Mouse (Mus musculus) kidney, adult 18-20 months (tissue): ENCODE data around the gene Slpi.

Experiments used
- DNase-seq: peaks from one replicate; pipeline ENCODE4 v3.0.0; 2021

Gene Slpi

GRCm38 (mm10) chr2:164419489-164419888 is 30.6 kb upstream of the Slpi start:
- no peak for DNase-seq

- peak; percentile 60 for DNase-seq
Observed at GRCm38 (mm10) chr2:164418308-164418875, 29.5 kb upstream of the Slpi start.

GRCm38 (mm10) chr2:164417198-164417597 is 28.3 kb upstream of the Slpi start:
- no peak for DNase-seq

GRCm38 (mm10) chr2:164414581-164414980 is 25.7 kb upstream of the Slpi start:
- DNase-seq: no peak

DNA sequence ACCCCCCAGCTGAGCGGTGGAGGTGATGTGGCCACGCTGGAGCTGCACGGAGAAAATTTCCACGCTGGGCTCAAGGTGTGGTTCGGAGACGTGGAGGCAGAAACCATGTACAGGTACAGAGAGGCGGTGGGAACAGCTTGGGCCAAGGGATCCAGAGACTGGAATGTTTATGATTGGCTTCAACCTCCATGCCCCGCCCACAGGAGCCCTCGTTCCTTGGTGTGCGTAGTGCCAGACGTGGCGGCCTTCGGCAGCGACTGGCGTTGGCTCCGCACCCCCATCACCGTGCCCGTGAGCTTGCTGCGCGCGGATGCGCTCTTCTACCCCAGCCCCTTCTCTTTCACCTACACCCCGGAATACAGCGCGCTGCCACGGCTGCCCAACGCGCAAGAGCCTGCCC is 25.3 kb upstream of the Slpi start:
- DNase-seq: no peak

GRCm38 (mm10) chr2:164407708-164408107 is 18.8 kb upstream of the Slpi start:
- peak; percentile 76 for DNase-seq

DNA sequence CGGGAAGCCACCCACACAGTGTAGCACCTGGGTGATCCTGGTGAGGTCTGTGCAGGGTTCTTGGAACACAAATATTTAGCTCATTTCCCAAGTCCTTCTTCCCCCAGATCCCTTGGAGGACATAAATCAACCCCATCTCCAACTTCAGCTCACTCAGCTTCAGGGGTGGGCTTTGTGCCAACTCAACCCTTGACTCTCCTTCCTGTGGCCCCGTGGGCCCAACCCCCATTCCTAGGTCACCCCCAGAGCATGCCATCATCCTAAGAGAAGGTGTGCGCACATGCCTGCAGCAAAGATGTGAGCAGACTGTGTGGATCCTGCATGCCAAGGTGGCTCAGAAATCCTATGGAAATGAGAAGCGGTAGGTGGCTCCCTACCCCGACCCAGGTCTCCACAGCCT is 16.6 kb upstream of the Slpi start:
- DNase-seq: no peak

DNA sequence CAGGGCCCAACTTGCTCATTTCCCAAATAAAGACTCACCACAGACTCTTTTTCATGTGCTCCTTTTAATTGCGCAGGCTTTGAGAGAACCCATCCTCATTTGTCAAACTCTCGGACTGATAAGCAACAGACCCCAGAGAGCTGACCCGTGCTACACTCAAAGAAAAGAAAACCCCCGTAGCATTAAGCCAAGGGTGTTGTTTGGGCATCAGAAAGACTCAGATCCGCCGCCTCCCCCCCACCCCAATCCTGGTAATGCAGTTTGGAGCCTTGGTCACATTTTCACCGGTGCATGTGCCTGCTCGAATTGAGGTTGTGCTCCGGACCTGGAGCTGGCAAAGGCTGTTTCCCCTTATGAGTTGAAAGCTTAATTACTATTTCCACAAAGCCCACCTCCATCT is 16.2 kb upstream of the Slpi start, which contains the start of gene Matn4:
TSS of gene Matn4 (minus strand) at position 101 of the 400 bp plus-strand sequence.
- DNase-seq: no peak

- DNase-seq: peak; percentile 68
Observed at GRCm38 (mm10) chr2:164404082-164404990, 15.4 kb upstream of the Slpi start.

- DNase-seq: no peak
Observed at GRCm38 (mm10) chr2:164403396-164404081, 14.6 kb upstream of the Slpi start.

DNA sequence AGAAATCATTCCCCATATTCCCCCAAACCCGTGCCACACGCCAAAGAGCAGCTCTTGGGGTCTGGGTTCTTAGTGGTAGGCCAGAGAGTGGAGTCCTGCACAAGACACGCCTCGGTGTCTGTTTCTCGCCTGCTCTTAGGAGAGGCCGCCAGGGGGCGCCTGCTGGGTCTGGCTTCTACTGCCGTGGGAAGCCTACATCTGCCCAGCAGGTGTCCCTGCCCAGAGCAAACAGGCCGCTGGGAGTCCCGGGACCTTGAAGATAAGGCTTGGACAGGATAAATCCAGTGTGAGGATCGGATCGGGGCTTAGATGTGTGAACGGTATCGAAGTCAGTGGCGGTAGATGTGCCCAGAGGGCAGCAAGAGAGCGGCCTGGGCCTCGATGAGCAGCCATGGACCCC is 14.0 kb upstream of the Slpi start, which contains the start of gene Rbpjl:
TSS of gene Rbpjl (plus strand) at position 236 of the 400 bp plus-strand sequence.
- peak; percentile 83 for DNase-seq

DNA sequence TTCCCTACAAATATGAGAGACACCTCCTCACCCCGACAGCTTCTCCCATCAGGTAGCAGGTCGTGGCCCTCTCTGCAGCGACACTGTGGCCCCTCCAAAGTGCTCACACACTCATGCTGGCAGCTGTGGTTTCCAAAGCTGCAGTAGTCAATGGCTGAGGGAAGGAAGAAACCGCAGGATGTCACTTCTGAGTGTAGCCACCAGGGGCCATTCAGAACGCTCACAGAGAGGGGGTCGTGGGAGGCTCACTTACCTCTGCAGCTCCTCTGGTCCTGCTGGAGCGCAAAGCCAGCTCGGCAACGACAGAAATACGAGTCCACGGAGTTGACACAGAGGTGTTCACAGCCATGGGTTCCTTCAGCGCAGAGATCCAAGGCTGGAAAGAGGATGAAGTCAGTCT is 8.0 kb upstream of the Slpi start:
- DNase-seq: no peak

GRCm38 (mm10) chr2:164396076-164396475 is 7.2 kb upstream of the Slpi start:
- DNase-seq: no peak

DNA sequence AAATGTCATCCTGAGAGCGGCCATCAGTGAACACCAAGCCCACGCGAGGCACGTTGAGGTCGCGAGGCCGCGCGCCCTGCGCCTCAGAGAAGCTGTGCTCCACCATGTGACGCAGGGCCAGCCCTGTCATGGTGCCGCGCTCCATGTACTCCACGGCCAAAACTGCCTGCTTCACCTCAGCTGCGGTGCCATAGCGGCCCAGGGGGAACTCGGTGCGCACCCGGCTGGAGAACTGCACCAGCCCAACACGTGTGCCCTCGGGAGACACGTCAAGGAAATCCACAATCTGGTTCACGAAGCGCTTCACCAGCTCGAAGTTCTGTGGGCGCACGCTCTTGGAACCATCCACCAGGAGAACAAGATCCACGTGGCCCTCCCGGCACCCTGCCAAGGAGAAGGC is 4.2 kb upstream of the Slpi start:
- no peak for DNase-seq

GRCm38 (mm10) chr2:164389499-164389898 is 604 bp upstream of the Slpi start:
- DNase-seq: peak; percentile 85

GRCm38 (mm10) chr2:164386953-164387352 is 1.9 kb downstream of the Slpi start:
- DNase-seq: peak; percentile 38

GRCm38 (mm10) chr2:164385927-164386763 is 2.8 kb downstream of the Slpi start:
- DNase-seq: no peak

- DNase-seq: no peak
Observed at GRCm38 (mm10) chr2:164383656-164384399, 5.1 kb downstream of the Slpi start.

GRCm38 (mm10) chr2:164382971-164383370 is 5.9 kb downstream of the Slpi start:
- DNase-seq: no peak

DNA sequence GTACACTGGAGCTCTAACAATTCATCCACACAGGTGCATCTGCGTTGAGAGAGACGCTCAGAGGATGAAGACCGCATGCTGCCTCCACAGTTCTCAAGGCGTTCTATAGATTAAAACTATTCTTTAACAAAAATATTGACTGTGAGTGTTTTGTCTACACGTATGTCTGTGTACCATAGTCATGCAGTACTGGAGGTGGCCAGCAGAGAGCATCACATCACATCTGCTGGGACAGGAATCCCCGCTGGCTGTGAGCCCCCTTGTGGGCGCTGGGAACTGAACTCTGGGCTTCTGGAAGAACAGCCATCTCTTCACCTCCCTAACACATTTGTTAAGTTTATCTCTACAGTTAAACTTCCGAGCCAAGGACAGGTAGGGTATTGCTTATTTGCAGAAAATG is 7.2 kb downstream of the Slpi start:
- no peak for DNase-seq

- DNase-seq: no peak
Observed at GRCm38 (mm10) chr2:164377478-164378426, 11.1 kb downstream of the Slpi start.
